Mouse (Mus musculus) B cell, adult (primary cell): ENCODE results near the gene Trim30b. TPM values are rescaled to one million over a fixed set of nuclear protein-coding genes. Genes with fewer than 3 reads are reported as not detected.

Source experiments
- total RNA-seq: library from RNA; stranded (reverse); gene quantifications from 4 replicates; pipeline ENCODE4 v1.2.4, GENCODE M21; 2023; ENCODE audit not compliant: inconsistent age

Trim30b gene
- 24.9 to 30.6 TPM (median 28.9 TPM) in 4 replicates for total RNA-seq

GRCm38 (mm10) chr7:104369736-104370414 lies at the start of gene Trim30b:
Gene Trim30b, minus strand, starts transcription at chr7:104369884.

DNA sequence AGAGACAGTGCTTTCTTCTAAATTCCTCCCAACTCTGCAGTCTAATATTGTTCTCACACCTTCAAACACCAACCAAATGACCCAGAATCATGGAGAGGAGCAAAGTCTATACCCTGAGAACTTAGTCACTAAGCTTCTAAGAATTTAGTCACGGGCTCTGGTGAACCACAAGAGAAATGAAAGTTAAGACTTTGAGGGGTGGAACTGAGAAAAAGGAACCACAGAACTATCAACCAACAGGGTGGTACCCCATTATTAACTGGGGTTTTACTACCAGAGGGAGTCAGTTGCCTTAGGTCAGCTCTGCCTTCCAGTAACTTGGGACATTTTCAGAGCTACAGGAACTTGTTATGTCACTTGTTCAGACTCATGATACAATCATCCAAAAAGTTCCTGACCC lies 31.0 kb upstream of the Trim30b start, which contains the start of gene Trim30c:
Gene Trim30c, minus strand, starts transcription at position 140 of the 400 bp plus-strand sequence.

GRCm38 (mm10) chr7:104352717-104353599 lies 16.7 kb downstream of the Trim30b start, which contains the start of gene Trim12c:
Gene Trim12c, minus strand, starts transcription at chr7:104353362.

DNA sequence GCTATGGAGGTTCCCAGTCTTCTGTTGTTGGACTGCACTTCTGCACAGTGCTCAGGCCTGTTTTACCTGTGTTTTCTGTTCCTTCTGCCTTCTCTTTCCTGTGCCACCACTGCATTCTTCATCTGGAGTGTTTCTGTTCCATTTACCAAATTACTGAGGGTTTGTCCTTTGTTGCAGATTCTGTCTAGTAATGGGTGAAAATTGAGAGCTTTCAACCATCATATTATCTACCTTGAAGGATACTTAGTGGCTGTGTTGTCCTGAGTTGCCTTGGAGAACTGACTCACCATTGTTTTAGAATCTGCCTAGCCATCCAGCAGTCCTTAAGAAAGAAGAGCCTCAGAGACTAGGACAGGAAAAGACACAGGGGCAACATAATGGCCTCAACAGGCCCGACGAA lies 40.5 kb downstream of the Trim30b start, which contains the start of gene Trim34b:
Gene Trim34b, plus strand, starts transcription at position 301 of the 400 bp plus-strand sequence.

DNA sequence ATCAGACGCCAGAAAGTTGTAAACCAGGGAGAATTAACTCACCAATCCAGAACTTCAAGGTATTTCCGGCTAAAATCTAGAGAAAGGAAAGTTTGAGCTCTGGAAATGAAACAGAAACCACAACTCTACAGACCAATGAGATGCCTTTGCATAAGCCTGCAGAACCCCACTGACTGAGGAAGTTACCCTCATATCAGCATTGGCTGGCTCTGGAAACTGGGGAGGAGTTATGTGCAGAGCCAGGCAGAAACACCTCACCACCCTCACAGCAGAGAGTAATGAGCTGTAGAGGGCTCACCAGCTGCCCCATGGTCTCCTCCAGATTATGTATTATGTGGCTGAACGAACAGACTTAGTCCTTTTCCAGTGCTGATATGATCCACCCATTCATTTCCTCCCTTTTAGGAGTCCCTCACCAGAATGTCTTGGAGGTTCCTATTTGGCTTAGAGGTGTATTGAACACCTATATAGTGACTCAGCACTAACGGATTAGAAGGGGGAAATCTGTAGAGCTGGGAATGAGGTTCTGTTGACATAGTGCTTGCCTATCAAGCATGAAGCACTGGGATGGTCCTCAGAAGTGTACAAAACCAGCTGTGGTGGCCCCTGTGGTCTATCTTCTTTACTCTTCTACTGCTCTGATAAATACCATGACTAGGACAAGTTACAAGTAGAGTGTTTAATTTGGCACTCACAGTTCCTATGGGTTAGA lies 54.2 kb downstream of the Trim30b start, which contains the start of gene Trim12a:
Gene Trim12a, minus strand, starts transcription at position 98 of the 712 bp plus-strand sequence.

Other genes with a start within 250 kb of the Trim30b start
- not detected in 4 replicates for gene Ubqln5, start 240.1 kb downstream of the Trim30b start, total RNA-seq
- not detected in 4 replicates for gene Olfr643, start 232.5 kb downstream of the Trim30b start, total RNA-seq
- not detected in 4 replicates for gene Ubqln3, start 226.6 kb downstream of the Trim30b start, total RNA-seq
- not detected in 4 replicates for gene Ubqlnl, start 219.3 kb downstream of the Trim30b start, total RNA-seq
- gene Olfm5, start 205.1 kb downstream of the Trim30b start, total RNA-seq: not detected in 4 replicates
- not detected in 4 replicates for gene Olfr648, start 186.5 kb downstream of the Trim30b start, total RNA-seq
- gene Olfr649, start 173.9 kb downstream of the Trim30b start, total RNA-seq: not detected in 4 replicates
- 0.33 to 0.90 TPM (median 0.54 TPM) in 4 replicates for gene Trim6, start 151.1 kb downstream of the Trim30b start, total RNA-seq
- 57.6 to 72.3 TPM (median 61.7 TPM) in 4 replicates for gene Trim34a, start 125.4 kb downstream of the Trim30b start, total RNA-seq
- 23.9 to 32.0 TPM (median 28.3 TPM) in 4 replicates for gene Trim5, start 81.8 kb downstream of the Trim30b start, total RNA-seq
- gene Trim12a, start 54.4 kb downstream of the Trim30b start, total RNA-seq: 99.6 to 116 TPM (median 109 TPM) in 4 replicates
- gene Trim34b, start 40.4 kb downstream of the Trim30b start, total RNA-seq: 1.8 to 3.7 TPM (median 3.2 TPM) in 4 replicates
- gene Trim12c, start 16.5 kb downstream of the Trim30b start, total RNA-seq: 49.4 to 56.2 TPM (median 54.7 TPM) in 4 replicates
- gene Trim30c, start 31.0 kb upstream of the Trim30b start, total RNA-seq: 5.9 to 8.7 TPM (median 6.9 TPM) in 4 replicates
- 68.2 to 107 TPM (median 83.3 TPM) in 4 replicates for gene Trim30a, start 95.3 kb upstream of the Trim30b start, total RNA-seq
- 18.8 to 29.2 TPM (median 19.9 TPM) in 4 replicates for gene Trim30d, start 138.0 kb upstream of the Trim30b start, total RNA-seq
- gene Olfr651, start 180.2 kb upstream of the Trim30b start, total RNA-seq: not detected in 4 replicates
- gene Olfr652, start 191.0 kb upstream of the Trim30b start, total RNA-seq: not detected in 4 replicates
- gene Olfr653, start 207.4 kb upstream of the Trim30b start, total RNA-seq: not detected in 4 replicates
- not detected in 4 replicates for gene Olfr654, start 217.1 kb upstream of the Trim30b start, total RNA-seq
- 0.39 to 0.64 TPM in 2 of 4 replicates, not detected in the others for gene Olfr655, start 231.9 kb upstream of the Trim30b start, total RNA-seq
- gene Olfr656, start 244.1 kb upstream of the Trim30b start, total RNA-seq: not detected in 4 replicates